Mouse (Mus musculus): ENCODE measurements at regions not wholly inside any gene's neighbourhood (a gene's known extent, or its start where the extent isn't known, plus 50 kb on each side); places are given as distances from the start of the nearest gene placed in this dataset.

DNA sequence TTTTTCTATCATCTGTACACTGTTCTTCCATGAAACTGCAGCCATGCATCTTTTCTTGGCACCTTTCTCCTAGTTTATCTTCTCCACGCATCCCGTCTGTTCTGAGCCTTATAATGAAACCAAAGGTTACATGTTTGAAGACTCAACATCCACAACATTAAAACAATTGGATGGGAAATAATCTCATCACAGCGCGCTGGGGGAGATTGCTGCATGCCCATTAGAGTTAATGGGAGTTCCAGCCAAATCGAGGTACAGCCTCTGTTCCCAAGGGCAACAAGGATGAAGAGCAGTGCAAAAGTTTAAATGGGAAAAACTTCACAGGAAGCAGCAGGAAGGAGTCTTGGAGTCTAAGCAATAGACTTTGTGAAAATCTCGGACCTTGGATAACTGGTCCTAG lies 95.8 kb upstream of the Dynlrb2 start:
- Histone ChIP-seq H3K4me1 (no peaks in the 10 kb centered on the region), H3K4me3 (replicated peaks) (no peak overlapping the region), H3K27me3 (replicated peaks) (no peaks in the 10 kb centered on the region), H3K36me3 (replicated peaks; ENCODE audit: low read length) (no peaks in the 10 kb centered on the region), H3K9me3 (peaks cover 2% of the 10 kb centered on the region; the same call in 1 of the 2 replicates)
- no peak for TF ChIP-seq FLI1 (IDR thresholded peaks at IDR 0.05; ENCODE audit: low read length)
- TF ChIP-seq GATA1 (IDR thresholded peaks at IDR 0.05; ENCODE audit: borderline replicate concordance, low read length), result no peak

DNA sequence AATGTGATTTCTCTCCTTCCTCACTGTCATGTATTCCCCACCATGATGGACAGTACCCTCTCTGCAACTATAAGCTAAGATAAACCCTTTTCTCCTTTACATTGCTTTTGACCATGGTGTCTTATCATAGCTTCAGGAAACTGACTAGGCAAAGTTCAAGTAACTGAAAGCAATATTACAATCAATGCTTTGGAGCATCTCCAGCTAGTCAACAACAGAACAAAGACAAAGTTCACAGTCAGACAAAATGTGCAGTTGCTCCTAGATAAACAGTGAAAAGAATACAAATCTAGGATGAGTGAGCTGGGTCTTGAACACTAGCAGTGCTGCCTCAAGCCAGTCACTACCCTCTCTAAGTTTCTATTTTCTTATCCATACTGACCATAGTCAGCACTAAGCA lies 100.2 kb upstream of the Dynlrb2 start:
- H3K36me3 ChIP-seq (replicated peaks; ENCODE audit: low read length), result no peaks in the 10 kb centered on the region
- H3K9me3 ChIP-seq, result no peaks in the 10 kb centered on the region; the same call in 1 of the 2 replicates
- no peaks in the 10 kb centered on the region for H3K4me1 ChIP-seq
- no peak overlapping the region for H3K4me3 ChIP-seq (replicated peaks)
- no peaks in the 10 kb centered on the region for H3K27me3 ChIP-seq (replicated peaks)
- TF ChIP-seq GATA1 (IDR thresholded peaks at IDR 0.05; ENCODE audit: borderline replicate concordance, low read length) (no peak), FLI1 (IDR thresholded peaks at IDR 0.05; ENCODE audit: low read length) (no peak)

DNA sequence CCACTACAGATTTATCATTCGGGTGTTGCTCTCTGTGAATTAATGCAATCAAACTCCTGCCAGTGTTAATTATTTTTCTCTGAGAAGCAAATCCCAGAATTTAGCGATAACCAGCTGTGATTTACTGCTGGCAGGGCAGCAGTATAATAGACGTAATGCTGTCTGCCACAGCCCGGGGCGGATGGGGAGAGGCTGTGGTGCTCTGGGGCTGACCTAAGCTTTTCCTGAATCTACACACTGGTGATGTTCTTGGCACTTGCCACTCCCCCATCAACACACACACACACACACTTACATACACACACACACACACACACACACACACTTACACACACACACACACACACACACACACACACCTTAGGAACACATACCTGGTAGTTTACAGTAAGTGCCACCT lies 101.4 kb upstream of the Dynlrb2 start:
- H3K4me3 ChIP-seq (replicated peaks), result no peak overlapping the region
- H3K4me1 ChIP-seq, result no peaks in the 10 kb centered on the region
- H3K36me3 ChIP-seq (replicated peaks; ENCODE audit: low read length), result no peaks in the 10 kb centered on the region
- 0 out of 2 replicates have a peak, but pooled peaks cover 4% of the 10 kb centered on the region for H3K9me3 ChIP-seq
- TF ChIP-seq GATA1 (IDR thresholded peaks at IDR 0.05; ENCODE audit: borderline replicate concordance, low read length) (no peak), FLI1 (IDR thresholded peaks at IDR 0.05; ENCODE audit: low read length) (no peak)
- H3K27me3 ChIP-seq (replicated peaks), result no peaks in the 10 kb centered on the region

DNA sequence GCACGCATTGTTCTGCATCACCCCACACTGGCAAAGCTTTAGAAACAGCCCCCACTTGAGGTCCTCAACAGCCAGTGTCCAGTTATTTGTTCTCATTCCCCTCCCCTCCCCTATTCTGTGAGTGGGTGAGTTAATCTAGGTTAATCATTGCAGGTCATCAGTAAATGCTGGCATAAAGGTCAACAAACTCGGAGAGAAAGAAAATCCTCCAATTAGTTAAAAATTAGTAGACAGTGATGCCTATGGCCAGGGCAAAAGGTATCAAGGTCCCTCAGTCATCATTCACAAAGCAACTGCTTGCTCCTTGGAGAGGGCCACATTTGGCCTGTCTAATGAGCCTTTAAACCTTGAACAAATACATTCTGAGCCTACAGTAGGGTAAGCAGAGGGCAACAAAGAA lies 105.3 kb upstream of the Dynlrb2 start:
- Histone ChIP-seq H3K36me3 (replicated peaks; ENCODE audit: low read length) (no peaks in the 10 kb centered on the region), H3K4me3 (replicated peaks) (no peak overlapping the region), H3K4me1 (no peaks in the 10 kb centered on the region), H3K27me3 (replicated peaks) (no peaks in the 10 kb centered on the region), H3K9me3 (peaks cover 14% of the 10 kb centered on the region; the same call in 1 of the 2 replicates)
- TF ChIP-seq GATA1 (IDR thresholded peaks at IDR 0.05; ENCODE audit: borderline replicate concordance, low read length), result no peak
- no peak for TF ChIP-seq FLI1 (IDR thresholded peaks at IDR 0.05; ENCODE audit: low read length)

DNA sequence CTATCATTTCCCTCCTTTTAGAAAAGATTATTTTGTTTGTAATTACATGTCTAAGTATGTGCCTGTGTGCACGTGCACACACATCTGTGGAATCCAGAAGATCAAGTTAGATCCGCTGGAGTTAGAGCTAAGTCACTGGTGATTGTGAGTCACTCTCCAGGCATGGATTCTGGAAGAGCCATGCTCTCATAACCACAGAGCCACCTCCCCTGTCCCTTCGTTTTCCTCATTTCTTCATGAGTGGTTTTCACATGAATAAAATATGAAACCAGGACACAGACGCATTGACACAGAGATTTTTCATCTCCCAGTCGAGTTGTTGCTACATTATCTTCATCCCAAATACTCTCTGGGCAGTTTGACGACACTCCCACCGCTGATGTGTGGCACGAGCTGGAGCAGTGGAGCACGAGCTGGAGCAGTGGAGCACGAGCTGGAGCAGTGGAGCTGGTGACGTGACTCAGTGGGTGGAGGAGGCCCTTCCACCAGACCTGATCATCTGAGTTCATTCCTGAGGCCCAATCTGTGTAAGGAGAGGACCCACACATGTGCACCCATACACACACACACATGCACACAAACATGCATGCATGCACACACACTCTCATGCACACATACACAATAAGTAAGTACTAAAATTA lies 106.1 kb upstream of the Dynlrb2 start:
- TF ChIP-seq GATA1 (IDR thresholded peaks at IDR 0.05; ENCODE audit: borderline replicate concordance, low read length) (no peak), FLI1 (IDR thresholded peaks at IDR 0.05; ENCODE audit: low read length) (no peak)
- Histone ChIP-seq H3K4me3 (replicated peaks) (no peak overlapping the region), H3K36me3 (replicated peaks; ENCODE audit: low read length) (no peaks in the 10 kb centered on the region), H3K27me3 (replicated peaks) (no peaks in the 10 kb centered on the region), H3K4me1 (no peaks in the 10 kb centered on the region), H3K9me3 (peaks cover 18% of the 10 kb centered on the region; the same call in 1 of the 2 replicates)

DNA sequence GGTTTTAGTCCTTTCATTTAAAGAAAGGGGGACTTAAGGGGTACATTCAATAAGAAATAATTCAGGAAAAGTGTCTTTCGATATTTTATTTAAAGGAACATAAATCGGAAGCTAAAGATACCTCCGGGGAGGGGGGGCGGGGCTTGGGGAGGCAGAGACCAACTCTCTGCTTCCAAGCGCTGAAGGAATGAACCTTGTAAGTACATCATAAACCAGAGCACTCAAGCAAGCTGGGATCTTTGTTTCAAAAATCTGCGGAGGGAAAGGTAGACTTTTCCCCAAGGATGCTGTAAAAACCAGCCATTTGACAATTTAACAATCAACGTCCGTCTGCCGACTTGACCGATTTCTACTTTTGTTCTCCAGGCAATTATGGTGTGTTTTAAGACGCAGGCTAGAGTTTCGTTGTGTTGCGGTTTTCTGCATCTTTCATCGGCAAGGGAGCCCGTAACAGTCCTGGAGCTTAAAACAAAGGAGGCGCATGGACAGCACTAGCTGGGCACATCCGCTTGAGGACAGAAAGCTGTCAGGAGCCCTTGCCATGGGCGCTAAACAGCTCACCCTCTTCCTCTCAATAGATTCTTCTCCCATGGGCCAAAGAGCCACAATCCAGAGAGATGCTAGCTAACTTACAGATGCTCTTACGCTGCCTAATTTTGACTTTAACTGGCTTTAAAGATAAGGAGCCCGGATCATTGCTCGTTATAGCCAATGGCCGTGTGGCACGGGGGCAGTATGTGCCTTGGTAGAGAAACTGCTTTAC lies 119.4 kb upstream of the Dynlrb2 start:
- no peak for TF ChIP-seq GATA1 (IDR thresholded peaks at IDR 0.05; ENCODE audit: borderline replicate concordance, low read length)
- TF ChIP-seq FLI1 (IDR thresholded peaks at IDR 0.05; ENCODE audit: low read length), result no peak
- H3K27me3 ChIP-seq (replicated peaks), result no peaks in the 10 kb centered on the region
- no peaks in the 10 kb centered on the region for H3K36me3 ChIP-seq (replicated peaks; ENCODE audit: low read length)
- no peaks in the 10 kb centered on the region for H3K4me1 ChIP-seq
- H3K4me3 ChIP-seq (replicated peaks), result no peak overlapping the region
- H3K9me3 ChIP-seq, result peaks cover 39% of the 10 kb centered on the region

DNA sequence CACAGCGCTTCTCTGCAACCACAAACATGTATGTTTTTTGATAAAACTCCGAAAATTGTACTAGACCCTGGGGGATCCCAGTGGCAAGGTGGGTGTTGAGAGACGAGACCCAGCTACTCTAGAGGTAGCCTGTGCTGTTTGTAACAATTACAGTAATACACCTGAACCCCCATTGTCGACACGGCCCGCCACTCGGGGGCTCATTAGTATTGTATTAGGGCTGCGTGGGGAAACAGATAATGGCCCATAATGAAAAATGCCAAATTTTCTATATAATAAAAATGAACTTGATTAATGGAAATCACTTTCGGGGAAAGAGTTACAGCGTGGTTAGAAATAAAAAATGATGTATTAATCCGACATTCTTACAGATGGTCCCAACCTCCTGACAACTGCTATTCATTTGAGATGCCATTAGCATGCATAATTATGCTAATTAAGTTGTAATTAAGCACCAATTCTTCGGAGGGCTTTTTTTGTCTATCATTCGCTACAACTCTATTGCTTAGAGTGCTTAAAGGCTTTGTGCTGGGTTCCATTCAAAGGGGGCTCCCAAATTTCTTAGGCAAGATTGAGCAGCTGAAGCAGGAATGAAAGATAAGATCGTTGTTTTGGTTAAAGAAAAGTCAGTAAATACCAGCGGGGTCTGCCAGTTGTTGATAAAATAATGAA lies 120.2 kb upstream of the Dynlrb2 start:
- TF ChIP-seq FLI1 (IDR thresholded peaks at IDR 0.05; ENCODE audit: low read length) (no peak), GATA1 (IDR thresholded peaks at IDR 0.05; ENCODE audit: borderline replicate concordance, low read length) (no peak)
- Histone ChIP-seq H3K9me3 (peaks cover 45% of the 10 kb centered on the region), H3K27me3 (replicated peaks) (no peaks in the 10 kb centered on the region), H3K36me3 (replicated peaks; ENCODE audit: low read length) (no peaks in the 10 kb centered on the region), H3K4me1 (no peaks in the 10 kb centered on the region), H3K4me3 (replicated peaks) (no peak overlapping the region)

DNA sequence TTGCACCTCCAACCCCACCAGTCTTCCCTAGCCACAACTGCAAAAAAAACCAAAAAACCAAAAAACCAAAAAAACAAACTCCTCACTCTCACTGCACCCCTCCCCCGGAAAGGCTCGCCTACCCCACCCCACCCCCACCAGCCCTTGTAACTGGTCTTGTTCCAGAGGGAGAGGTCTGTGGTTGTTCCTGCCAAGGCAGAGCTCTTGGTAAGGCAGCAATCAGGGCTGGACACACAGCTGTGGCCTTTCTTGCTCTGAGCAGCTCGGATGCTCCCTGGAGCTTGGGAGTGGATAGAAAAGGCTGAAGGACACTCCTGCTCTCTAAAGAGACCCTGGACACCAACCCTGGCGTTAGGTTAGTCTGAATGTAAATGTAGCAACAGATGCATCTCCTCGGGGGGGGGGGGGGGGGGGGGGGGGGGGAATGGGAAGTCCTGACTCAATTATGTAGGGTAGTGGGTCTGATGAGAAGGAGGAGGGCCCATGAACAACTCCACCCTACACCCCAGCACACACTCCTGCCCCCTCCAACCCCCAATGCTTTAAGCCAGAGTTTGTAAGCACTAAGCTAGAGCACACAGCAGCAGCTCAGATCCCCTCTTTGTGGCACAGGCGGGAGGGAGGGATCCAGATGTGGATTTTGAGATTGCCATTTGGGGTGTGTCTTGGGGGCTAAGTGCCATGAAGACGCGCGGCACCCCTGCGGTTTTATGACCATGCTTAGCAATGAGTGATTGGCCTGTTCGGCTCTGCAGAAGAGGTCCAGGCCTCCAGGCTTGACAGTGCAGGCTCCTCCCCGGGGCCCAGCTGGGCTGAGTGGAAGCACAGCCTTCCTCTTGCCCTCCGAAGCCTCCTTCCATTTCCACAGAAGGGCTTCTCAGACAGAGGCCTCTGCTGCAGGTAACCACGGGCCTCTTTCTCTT lies 121.0 kb upstream of the Dynlrb2 start:
- Histone ChIP-seq H3K36me3 (replicated peaks; ENCODE audit: low read length) (no peaks in the 10 kb centered on the region), H3K27me3 (replicated peaks) (no peaks in the 10 kb centered on the region), H3K9me3 (peaks cover 46% of the 10 kb centered on the region), H3K4me3 (replicated peaks) (no peak overlapping the region), H3K4me1 (no peaks in the 10 kb centered on the region)
- no peak for TF ChIP-seq FLI1 (IDR thresholded peaks at IDR 0.05; ENCODE audit: low read length)
- no peak for TF ChIP-seq GATA1 (IDR thresholded peaks at IDR 0.05; ENCODE audit: borderline replicate concordance, low read length)

DNA sequence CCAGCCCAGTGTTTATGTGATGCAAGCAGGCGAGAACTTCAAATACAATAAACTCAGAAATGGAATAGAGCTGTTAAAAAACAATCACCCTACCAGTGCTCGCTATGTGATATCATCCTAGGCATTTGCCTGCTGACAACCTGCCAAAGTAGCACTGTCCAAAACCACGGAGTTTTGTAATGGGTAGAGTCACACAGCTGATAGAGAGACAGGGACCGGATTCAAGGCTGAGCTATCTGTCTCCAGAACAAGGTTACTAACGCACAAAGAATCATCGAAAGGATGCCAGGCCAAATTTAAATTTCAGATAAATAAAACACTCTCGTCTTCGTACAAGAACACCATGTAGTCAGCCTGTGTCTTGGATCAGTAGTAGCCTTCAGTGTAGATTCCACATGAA lies 121.7 kb upstream of the Dynlrb2 start:
- H3K36me3 ChIP-seq (replicated peaks; ENCODE audit: low read length), result no peaks in the 10 kb centered on the region
- no peaks in the 10 kb centered on the region for H3K27me3 ChIP-seq (replicated peaks)
- H3K9me3 ChIP-seq, result peaks cover 50% of the 10 kb centered on the region
- no peak overlapping the region for H3K4me3 ChIP-seq (replicated peaks)
- no peak for TF ChIP-seq FLI1 (IDR thresholded peaks at IDR 0.05; ENCODE audit: low read length)
- TF ChIP-seq GATA1 (IDR thresholded peaks at IDR 0.05; ENCODE audit: borderline replicate concordance, low read length), result no peak
- no peaks in the 10 kb centered on the region for H3K4me1 ChIP-seq
